In genomic region chr15:78447746-78448535, GRCm38 (mm10) we compare ENCODE assay signal across 8 mouse cellular contexts. TPM values are rescaled to one million over a fixed set of nuclear protein-coding genes. Genes with fewer than 3 reads are reported as not detected.
A peak's percentile ranks its signal among the peaks of the same experiment; 100 is the strongest.
DNase-seq lines count a peak whose midpoint lies in the region; ATAC-seq and TF ChIP-seq lines count a peak whose summit lies in the region.

No protein-coding gene starts in this region.

- peak overlapping the region; percentile 60 for H3K9ac ChIP-seq in heart, embryonic 11.5 days (ENCODE audit: low read depth, low read length)
- peak overlapping the region; percentile 50 for H3K9ac ChIP-seq in kidney, embryonic 15.5 days

- H3K4me1 ChIP-seq in heart, embryonic 11.5 days (ENCODE audit: control insufficient read depth, insufficient read depth, low read length): peaks cover 28% of the 10 kb centered on the region
- peaks cover 28% of the 10 kb centered on the region for H3K4me1 ChIP-seq in kidney, embryonic 15.5 days

- WGBS in heart, embryonic 11.5 days (ENCODE audit: insufficient replicate concordance): 1% methylated on average over 22 of the region's 22 CpGs
- under 1% methylated on average over 22 of the region's 22 CpGs for WGBS in kidney, embryonic 15.5 days

- TF ChIP-seq POLR2A in brain, embryonic 14.5 days (IDR thresholded peaks at IDR 0.05; ENCODE audit: borderline replicate concordance, extremely low read depth, insufficient read depth, insufficient read length, poor library complexity, severe bottlenecking): no peak

- no peaks in the 10 kb centered on the region for H3K36me3 ChIP-seq in C2C12 (ENCODE audit: control insufficient read depth, insufficient read depth)
- no peaks in the 10 kb centered on the region for H3K36me3 ChIP-seq in heart, embryonic 11.5 days (ENCODE audit: control insufficient read depth, insufficient read depth, low read length)
- H3K36me3 ChIP-seq in kidney, embryonic 15.5 days: no peaks in the 10 kb centered on the region

- H3K4me2 ChIP-seq in heart, embryonic 11.5 days: peak overlapping the region; percentile 76
- peak overlapping the region; percentile 68 for H3K4me2 ChIP-seq in kidney, embryonic 15.5 days

- H3K27ac ChIP-seq in heart, embryonic 11.5 days (ENCODE audit: low read depth, low read length): peak overlapping the region; percentile 87
- H3K27ac ChIP-seq in kidney, embryonic 15.5 days: peak overlapping the region; percentile 93

- peak overlapping the region; percentile 21 for H3ac ChIP-seq in C2C12 (ENCODE audit: control insufficient read depth, insufficient read length, low read depth)

- H3K4me3 ChIP-seq in C2C12 (ENCODE audit: insufficient read depth, poor library complexity, severe bottlenecking): no peak overlapping the region
- H3K4me3 ChIP-seq in heart, embryonic 11.5 days (ENCODE audit: low read depth, low read length): peak overlapping the region; percentile 28
- H3K4me3 ChIP-seq in kidney, embryonic 15.5 days (replicated peaks): peak overlapping the region; percentile 40

- H3K79me3 ChIP-seq in C2C12 (ENCODE audit: low read depth): no peaks in the 10 kb centered on the region

- no peaks in the 10 kb centered on the region for H3K27me3 ChIP-seq in C2C12 (ENCODE audit: control insufficient read depth, insufficient read depth, insufficient read length)
- H3K27me3 ChIP-seq in heart, embryonic 11.5 days (ENCODE audit: control insufficient read depth, insufficient read depth, low read length): peaks cover 4% of the 10 kb centered on the region; the same call in 1 of the 2 replicates
- H3K27me3 ChIP-seq in kidney, embryonic 15.5 days: no peaks in the 10 kb centered on the region

- H3K9me3 ChIP-seq in heart, embryonic 11.5 days (replicated peaks; ENCODE audit: control insufficient read depth, low read length): no peaks in the 10 kb centered on the region
- no peaks in the 10 kb centered on the region for H3K9me3 ChIP-seq in kidney, embryonic 15.5 days (replicated peaks)

- TF ChIP-seq CTCF in C2C12 (IDR thresholded peaks at IDR 0.05; ENCODE audit: control insufficient read depth, insufficient read depth, insufficient read length): peak; percentile 87
- TF ChIP-seq CTCF in brain, embryonic 14.5 days (IDR thresholded peaks at IDR 0.05; ENCODE audit: borderline replicate concordance, extremely low read depth, insufficient read depth, insufficient read length): peak; percentile 95

- peak; percentile 94 for DNase-seq in brain, embryonic 14.5 days (ENCODE audit: low read depth)
- peak; percentile 93 for DNase-seq in liver
- DNase-seq in monocyte, adult 2 months (ENCODE audit: low read depth in 1 of 2, low spot score in 2 of 2): peak; percentile 64 to 82
- peak; percentile 80 to 92 for DNase-seq in spleen, postnatal 14 days (ENCODE audit: low spot score in 2 of 2)

- H3K79me2 ChIP-seq in C2C12 (ENCODE audit: control insufficient read depth, insufficient read depth): no peaks in the 10 kb centered on the region

- peak; percentile 71 for ATAC-seq in erythroblast, adult 5-6 weeks (replicated peaks; ENCODE audit: low FRiP score, poor library complexity, severe bottlenecking)
- 0 out of 2 replicates have a peak, but pooled peaks have one; percentile 52 for ATAC-seq in heart, embryonic 11.5 days (replicated peaks; ENCODE audit: insufficient number of reproducible peaks, low FRiP score, low TSS enrichment)
- no peak for ATAC-seq in kidney, embryonic 15.5 days (replicated peaks; ENCODE audit: low FRiP score)

TF ChIP-seq in C2C12, 6 proteins besides CTCF, POLR2A, EP300 and RAD21:
- TF ChIP-seq CEBPB (IDR thresholded peaks at IDR 0.05; ENCODE audit: low read depth) (no peak), MAX (IDR thresholded peaks at IDR 0.05) (peak; percentile 49), USF1 (IDR thresholded peaks at IDR 0.05; ENCODE audit: low read depth) (no peak), MYOG (IDR thresholded peaks at IDR 0.05; ENCODE audit: control insufficient read depth, extremely low read depth, insufficient read length) (no peak), FOSL1 (IDR thresholded peaks at IDR 0.05; ENCODE audit: insufficient read depth, low read length, poor library complexity, severe bottlenecking) (no peak)

RNA-seq across cellular contexts. Expression of gene Kctd17, which starts 19.6 kb away (rescaled TPM):
- polyA plus RNA-seq in C2C12 (2012; fragmentation: generic; extraction: Trizol): 228 TPM
- polyA plus RNA-seq in brain, embryonic 14.5 days (2012; rRNA removed): 259 and 385 TPM in 2 replicates
- 1.0 TPM in 1 of 2 replicates, not detected in the other for total RNA-seq in erythroblast, adult 5-6 weeks (2015; ENCODE audit: low replicate concordance)
- total RNA-seq in erythroblast, adult 5-6 weeks (2017; ENCODE audit: low replicate concordance): 0.98 and 2.0 TPM in 2 replicates
- 16.8 and 21.3 TPM in 2 replicates for polyA plus RNA-seq in heart, embryonic 11.5 days (2014; fragmentation: Nextera tagmentation; extraction: Ambion mirVana)
- polyA plus RNA-seq in kidney, embryonic 15.5 days (2015; fragmentation: Nextera tagmentation; extraction: Ambion mirVana): 40.0 and 45.8 TPM in 2 replicates

RNA-seq across cellular contexts. Expression of gene Tmprss6, which starts 20.5 kb away (rescaled TPM):
- 0.06 TPM for polyA plus RNA-seq in C2C12 (2012; fragmentation: generic; extraction: Trizol)
- polyA plus RNA-seq in brain, embryonic 14.5 days (2012; rRNA removed): 0.14 and 0.22 TPM in 2 replicates
- 1.0 TPM in 1 of 2 replicates, not detected in the other for total RNA-seq in erythroblast, adult 5-6 weeks (2015; ENCODE audit: low replicate concordance)
- 0.70 TPM in 1 of 2 replicates, not detected in the other for total RNA-seq in erythroblast, adult 5-6 weeks (2017; ENCODE audit: low replicate concordance)
- 0.64 TPM in 1 of 2 replicates, not detected in the other for polyA plus RNA-seq in heart, embryonic 11.5 days (2014; fragmentation: Nextera tagmentation; extraction: Ambion mirVana)
- polyA plus RNA-seq in kidney, embryonic 15.5 days (2015; fragmentation: Nextera tagmentation; extraction: Ambion mirVana): 0.31 and 1.0 TPM in 2 replicates

RNA-seq across cellular contexts. Expression of gene Mpst, which starts 41.7 kb away (rescaled TPM):
- polyA plus RNA-seq in C2C12 (2012; fragmentation: generic; extraction: Trizol): 44.7 TPM
- polyA plus RNA-seq in brain, embryonic 14.5 days (2012; rRNA removed): 83.4 and 130 TPM in 2 replicates
- total RNA-seq in erythroblast, adult 5-6 weeks (2015; ENCODE audit: low replicate concordance): 7.7 and 10.4 TPM in 2 replicates
- total RNA-seq in erythroblast, adult 5-6 weeks (2017; ENCODE audit: low replicate concordance): 22.4 and 39.6 TPM in 2 replicates
- polyA plus RNA-seq in heart, embryonic 11.5 days (2014; fragmentation: Nextera tagmentation; extraction: Ambion mirVana): 1.1 and 1.6 TPM in 2 replicates
- 3.3 and 4.1 TPM in 2 replicates for polyA plus RNA-seq in kidney, embryonic 15.5 days (2015; fragmentation: Nextera tagmentation; extraction: Ambion mirVana)

RNA-seq across cellular contexts. Expression of gene Tst, which starts 42.2 kb away (rescaled TPM):
- 21.4 TPM for polyA plus RNA-seq in C2C12 (2012; fragmentation: generic; extraction: Trizol)
- 12.4 and 16.2 TPM in 2 replicates for polyA plus RNA-seq in brain, embryonic 14.5 days (2012; rRNA removed)
- 5.2 and 6.0 TPM in 2 replicates for total RNA-seq in erythroblast, adult 5-6 weeks (2015; ENCODE audit: low replicate concordance)
- 3.5 and 8.1 TPM in 2 replicates for total RNA-seq in erythroblast, adult 5-6 weeks (2017; ENCODE audit: low replicate concordance)
- 9.6 and 13.5 TPM in 2 replicates for polyA plus RNA-seq in heart, embryonic 11.5 days (2014; fragmentation: Nextera tagmentation; extraction: Ambion mirVana)
- polyA plus RNA-seq in kidney, embryonic 15.5 days (2015; fragmentation: Nextera tagmentation; extraction: Ambion mirVana): 44.3 and 52.1 TPM in 2 replicates

RNA-seq across cellular contexts. Expression of gene Il2rb, which starts 47.1 kb away (rescaled TPM):
- polyA plus RNA-seq in C2C12 (2012; fragmentation: generic; extraction: Trizol): 0.01 TPM
- 0.03 and 0.12 TPM in 2 replicates for polyA plus RNA-seq in brain, embryonic 14.5 days (2012; rRNA removed)
- total RNA-seq in erythroblast, adult 5-6 weeks (2015; ENCODE audit: low replicate concordance): 0.42 and 9.0 TPM in 2 replicates
- total RNA-seq in erythroblast, adult 5-6 weeks (2017; ENCODE audit: low replicate concordance): 0.28 and 1.0 TPM in 2 replicates
- polyA plus RNA-seq in heart, embryonic 11.5 days (2014; fragmentation: Nextera tagmentation; extraction: Ambion mirVana): not detected in 2 replicates
- 0.44 and 0.60 TPM in 2 replicates for polyA plus RNA-seq in kidney, embryonic 15.5 days (2015; fragmentation: Nextera tagmentation; extraction: Ambion mirVana)
